Mouse (Mus musculus) lung, adult 2 months (tissue): Measurements from ENCODE around the gene AI837181.

Experiments used
- CTCF ChIP-seq: fragments of 200-500 bp; IDR thresholded peaks from 2 replicates; pipeline ENCODE4 v1.5.1; 2011; ENCODE audit warnings: mild to moderate bottlenecking, low read length, control low read depth; ENCODE audit not compliant: insufficient read depth
- POLR2A ChIP-seq: fragments of 200-500 bp; IDR thresholded peaks from 2 replicates; pipeline ENCODE4 v1.6.1; 2011; ENCODE audit warnings: low read depth, mild to moderate bottlenecking, control low read depth, low read length, borderline replicate concordance; ENCODE audit errors: extremely low read depth

DNA sequence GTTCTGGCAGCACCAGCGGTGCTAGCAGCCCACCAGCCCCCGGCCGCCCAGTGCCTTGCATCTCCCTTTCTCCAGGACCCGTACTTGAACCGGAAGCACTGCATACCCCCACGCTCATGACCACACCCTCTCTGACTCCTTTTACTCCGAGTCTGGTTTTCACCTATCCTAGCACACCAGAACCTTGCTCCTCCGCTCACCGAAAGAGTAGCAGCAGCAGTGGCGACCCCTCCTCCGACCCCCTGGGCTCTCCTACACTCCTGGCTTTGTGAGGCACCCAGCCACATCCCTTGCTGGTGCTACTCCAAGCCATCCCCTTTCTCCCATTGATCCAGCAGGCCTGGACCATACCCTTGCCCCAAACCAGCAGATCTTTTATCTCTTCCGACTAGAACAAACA is 30.1 kb downstream of the AI837181 start:
- TF ChIP-seq POLR2A = no peak
- TF ChIP-seq CTCF = no peak
